Mouse (Mus musculus) right cerebral cortex, postnatal 10 days (tissue): ENCODE results near the gene Tmem28.

Experiments used
- DNase-seq, 2 experiments: peaks; one replicate each; pipeline ENCODE4 v3.0.0; 2021; ENCODE audit warnings: low spot score in 2 of 2

Tmem28 gene

DNA sequence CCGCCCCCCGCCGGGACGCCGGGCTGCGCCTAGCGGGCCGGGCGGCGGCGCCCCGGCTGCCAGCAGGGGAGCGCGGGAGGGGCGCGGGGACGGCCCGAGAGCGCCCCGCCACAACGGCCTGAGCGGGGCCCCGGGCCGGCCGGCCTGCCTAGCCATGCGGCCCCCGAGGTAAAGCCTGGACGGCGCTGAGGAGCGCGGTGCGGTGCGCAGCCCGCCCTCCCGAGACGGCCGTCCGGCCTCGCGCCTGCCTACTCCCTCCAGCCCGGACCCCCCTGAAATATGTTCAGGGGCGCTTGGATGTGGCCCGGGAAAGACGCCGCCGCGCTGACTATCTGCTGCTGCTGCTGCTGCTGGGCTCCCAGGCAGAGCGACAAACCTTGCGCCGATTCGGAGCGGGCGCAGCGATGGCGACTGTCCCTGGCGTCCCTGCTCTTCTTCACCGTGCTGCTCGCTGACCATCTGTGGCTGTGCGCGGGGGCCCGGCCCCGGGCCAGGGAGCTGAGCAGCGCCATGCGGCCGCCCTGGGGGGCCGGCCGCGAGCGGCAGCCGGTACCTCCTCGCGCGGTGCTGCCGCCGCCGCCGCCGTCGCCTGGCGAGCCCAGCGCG lies at the start of gene Tmem28:
Tmem28 (plus strand) TSS at position 232 of the 606 bp plus-strand sequence.
- peak in 1 of 2 experiments; percentile 30 for DNase-seq

DNA sequence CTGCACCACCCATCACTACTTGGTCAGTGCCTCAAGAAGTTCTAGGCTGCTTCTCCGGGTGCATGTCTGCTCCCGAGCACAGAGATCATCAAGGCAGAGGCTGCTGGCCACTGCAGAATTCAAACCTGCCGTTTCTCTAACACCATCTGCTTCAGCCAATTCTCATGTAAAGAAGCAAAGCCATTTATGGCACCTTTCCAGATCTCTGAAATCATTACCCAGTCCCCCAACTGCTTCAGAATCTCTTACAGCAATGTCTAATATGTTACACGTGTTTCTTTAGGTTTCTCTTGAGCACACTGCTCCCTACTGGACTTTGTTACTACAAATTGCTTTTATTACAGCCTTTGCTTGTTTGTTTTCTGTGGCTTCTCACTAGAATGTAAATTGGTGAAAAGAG lies 40.5 kb upstream of the Tmem28 start:
- DNase-seq: peak in 1 of 2 experiments; percentile 22

DNA sequence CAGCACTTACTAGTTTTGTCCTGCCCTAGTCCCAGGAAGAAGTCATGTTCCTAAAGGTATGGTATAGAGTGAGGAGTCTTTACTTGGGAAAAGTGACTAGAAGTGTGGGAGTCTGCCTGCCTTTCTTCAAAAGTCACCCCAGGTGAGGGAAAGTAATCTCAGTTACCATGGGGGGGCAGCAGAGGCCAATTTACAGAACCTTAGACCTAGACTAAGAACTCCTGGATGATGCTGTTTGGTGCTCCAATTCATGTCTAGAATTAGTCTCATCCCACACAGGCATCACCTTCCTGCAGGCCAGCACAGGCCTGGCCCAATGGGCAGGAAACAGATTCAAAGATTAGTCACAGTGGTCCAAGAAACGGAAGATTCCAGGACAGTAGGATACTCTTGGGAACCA lies 12.4 kb upstream of the Tmem28 start:
- peak; percentile 27 to 51 for DNase-seq

DNA sequence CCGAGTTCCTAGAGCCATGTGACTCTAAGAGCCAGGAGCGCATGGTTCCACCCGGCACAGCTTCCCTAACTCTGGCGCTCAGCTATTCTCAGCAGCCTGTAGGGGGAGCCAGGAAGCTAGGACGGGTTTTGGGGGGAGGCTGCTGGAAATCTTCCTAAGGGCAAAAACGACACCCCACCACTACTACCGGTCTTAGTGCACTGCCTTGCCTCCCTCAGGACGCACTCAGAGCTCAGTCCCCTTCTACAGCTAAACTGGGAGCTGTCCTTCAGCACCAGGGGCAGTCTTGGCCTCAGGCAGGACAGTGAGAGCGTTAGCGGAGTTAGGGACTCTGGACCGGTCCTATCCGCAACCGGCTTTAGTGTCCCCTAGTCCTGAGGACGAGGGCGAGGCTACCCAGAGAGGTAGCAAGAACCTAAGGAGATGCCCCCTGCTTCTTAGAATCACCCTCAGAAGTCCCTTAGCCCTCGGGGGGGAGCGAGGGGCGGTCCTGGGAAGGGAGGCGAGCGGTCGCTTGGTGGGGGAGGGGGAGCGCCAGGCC lies 1.4 kb upstream of the Tmem28 start:
- DNase-seq: peak; percentile 54 to 64

DNA sequence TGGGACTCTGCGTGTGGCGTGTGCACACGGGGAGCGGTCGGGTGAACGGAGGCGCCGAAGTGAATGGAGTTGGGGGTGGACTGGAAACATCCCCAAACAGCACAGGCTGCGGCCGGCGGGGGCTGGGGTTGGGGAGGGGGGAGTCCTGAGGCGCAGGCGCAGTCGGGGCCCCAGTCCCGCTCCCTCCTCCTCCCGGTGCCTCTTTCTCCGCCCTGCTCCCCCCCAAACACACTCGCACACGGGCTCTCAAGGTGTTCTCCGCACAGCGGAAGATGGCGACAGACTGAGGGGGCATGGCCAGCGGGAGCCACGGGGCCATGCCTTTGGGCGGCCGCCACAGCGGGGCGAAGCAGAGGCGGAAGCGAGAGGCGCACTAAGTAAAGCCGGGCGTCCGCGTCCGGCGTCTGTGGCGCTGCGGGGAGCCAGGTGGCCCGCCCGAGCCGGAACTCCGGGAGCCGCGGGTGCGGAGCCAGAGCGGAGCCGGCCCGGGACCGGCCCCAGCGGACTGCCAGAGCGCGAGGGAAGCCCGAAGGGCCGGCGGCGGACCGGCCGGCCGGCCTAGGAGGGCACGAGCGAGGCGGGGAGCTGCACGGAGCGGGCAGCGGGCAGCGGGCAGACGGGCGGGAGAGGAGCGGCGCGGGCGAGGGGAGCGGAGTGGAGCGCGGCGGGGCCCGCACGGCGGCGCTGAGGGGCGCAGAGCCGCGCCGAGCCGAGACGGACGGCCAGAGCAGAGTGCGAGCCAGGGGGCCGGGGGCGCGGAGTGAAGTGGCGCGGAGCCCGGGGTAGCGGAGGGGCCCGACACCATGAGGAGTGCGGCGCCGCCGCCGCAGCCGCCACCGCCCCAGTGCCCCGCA lies 658 bp upstream of the Tmem28 start:
- DNase-seq: peak; percentile 63 to 74

DNA sequence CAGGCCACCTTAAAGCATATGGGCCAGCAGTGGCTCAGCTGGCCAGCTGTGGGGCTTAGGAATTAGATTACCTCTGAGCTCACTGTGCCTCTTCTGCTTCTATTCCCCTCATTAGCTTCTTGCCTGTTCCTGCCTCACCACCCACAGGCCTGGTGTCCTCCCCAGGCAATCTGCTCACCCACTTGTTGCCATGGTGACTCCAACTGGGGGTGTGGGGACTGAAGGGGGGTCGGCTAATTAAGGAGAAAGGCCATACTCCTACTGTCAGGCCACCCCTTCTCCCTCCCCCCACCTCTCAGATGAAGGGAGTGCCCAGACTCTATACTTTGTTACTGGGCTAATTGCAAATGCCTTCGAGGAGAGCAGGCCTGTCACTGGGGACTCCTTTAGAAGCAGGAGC lies 21.3 kb downstream of the Tmem28 start:
- peak in 1 of 2 experiments; percentile 23 for DNase-seq

DNA sequence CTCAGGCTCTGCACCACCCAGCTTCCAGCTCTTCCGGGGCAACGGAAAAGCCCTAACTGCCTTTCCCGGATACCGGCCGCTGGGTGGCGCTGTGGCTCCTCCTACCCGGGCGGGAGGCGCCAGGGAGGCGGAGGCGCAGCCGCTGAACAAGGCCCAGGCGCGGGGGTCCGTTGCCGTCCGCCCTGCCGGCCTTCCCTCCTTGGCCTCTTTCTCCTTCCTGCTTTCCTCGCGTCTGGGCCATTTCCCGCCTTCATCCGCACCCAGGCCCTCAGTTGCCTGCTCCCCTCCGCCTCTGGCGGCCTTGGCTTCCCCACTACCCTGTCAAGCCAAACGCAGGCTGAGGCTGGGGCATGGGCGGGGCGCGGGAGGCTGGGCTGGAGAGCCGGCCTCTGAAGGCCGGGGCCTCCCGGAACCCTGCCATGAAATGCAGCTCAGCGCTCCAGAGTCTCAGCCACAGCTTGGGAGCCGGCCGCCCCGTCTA lies 32.5 kb downstream of the Tmem28 start:
- peak; percentile 30 to 47 for DNase-seq

DNA sequence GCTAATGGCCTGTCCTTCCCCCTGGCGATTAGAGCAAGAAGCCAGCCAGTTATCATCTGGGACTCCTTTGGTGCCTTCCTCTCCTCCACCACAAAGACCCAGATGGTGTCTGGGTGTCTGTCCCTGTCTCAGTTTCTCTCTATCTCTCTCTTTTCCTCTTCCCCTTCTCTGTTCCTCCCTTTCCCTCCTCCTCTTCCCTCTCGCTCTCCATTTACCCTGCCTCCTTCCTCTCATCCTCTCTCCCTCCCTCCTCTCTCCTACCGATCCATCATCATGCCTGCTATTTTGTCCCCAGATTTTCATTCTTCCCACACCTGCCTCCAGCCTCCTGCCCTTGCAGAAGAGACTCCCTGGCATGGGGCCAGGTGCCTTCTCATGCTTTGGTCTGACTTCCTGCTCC lies 33.0 kb downstream of the Tmem28 start:
- DNase-seq: no peak

DNA sequence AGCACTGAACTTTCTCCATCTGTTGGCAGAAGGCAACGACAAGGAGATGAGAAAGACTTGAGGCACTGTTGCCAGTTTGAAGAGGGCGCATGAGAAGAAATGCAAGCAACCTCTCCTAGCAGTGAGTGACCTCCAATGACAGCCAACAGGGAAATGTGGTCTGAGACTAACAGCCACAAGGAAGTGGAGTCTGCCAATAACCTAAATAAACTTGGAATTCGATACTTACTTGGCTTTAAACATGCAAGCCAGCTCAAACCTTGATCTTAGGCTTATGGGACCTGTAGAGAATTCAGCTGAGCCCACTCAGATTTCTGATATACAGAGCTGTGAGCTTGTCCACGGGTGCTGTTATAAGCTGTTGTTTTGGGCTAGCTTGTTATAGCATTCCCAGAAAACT lies 51.4 kb downstream of the Tmem28 start:
- DNase-seq: no peak

DNA sequence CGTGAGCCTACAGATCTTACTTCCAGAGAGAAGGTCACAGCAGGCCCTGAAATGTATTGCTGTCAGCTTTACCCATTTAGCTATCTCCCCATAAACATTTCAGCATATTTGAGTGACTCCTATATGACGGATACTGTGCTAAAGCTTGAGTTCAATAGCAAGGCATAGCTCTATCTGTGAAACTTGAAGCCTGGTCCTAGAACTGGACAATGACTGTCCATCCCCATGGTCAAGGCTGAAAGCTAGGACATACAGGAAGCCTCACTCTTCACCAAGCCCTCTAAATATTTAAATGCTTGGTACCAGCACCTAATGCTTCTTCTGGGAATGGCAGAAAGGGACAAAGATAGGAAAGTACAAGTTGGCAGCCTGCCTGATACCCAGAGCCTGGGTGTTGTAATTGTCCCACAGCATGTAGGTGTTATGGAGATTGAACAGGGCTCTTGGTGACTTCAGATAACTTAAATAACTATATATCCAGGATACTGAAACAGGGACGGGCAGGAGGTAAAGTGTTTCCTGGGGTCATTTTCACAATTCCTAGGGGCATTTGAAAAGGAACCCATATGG lies 51.9 kb downstream of the Tmem28 start:
- no peak for DNase-seq

DNA sequence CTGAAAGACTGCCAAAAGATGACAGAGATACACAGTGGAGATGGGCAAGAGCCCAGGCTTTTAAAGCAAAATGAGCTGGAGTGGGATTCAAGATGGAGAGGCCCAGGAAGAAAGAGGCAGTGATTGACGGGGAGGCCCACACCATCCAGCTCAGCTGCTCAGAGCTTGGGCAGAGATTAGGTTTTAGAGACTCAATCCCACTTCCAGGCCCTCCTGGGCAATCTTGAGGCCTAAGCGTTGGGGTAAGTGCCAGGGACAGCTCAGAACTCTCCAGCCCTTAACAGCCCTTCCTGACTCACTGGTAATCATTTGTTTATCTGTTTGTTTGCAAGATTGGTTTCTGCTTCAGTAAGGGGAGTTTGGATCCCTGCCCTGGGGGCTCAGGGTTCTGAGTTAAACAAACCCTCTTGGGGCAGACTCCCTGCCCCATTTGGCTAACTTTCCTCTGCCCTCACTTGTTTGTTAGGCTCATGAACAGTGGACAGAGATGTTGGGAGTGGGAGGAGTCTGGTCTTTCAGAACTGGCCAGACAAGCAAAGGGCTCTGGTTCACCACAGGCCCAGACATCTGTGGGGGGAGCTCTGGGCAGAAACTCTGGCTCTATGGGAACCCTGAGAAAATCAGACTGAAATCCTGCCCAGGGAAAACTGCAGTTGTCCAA lies 52.6 kb downstream of the Tmem28 start:
- DNase-seq: peak; percentile 25 to 30

DNA sequence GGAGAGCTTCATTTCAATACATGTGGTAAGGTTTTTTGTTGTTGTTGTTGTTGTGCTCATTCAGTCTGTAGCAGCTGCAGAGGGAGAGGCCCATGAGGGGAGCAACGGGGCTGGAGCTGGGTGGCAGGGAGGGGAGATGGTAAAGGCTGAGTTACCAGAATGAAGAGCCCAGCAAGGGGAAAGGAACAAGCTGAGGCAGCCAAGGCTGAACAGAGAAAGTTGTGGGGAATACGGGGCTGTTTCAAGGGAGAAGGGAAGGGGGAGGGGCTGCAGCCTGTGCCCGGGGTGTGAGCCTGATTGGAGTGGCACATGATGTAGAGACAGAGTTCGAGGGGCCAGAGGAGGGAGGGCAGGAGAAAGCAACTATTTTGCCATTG lies 53.1 kb downstream of the Tmem28 start:
- no peak for DNase-seq

DNA sequence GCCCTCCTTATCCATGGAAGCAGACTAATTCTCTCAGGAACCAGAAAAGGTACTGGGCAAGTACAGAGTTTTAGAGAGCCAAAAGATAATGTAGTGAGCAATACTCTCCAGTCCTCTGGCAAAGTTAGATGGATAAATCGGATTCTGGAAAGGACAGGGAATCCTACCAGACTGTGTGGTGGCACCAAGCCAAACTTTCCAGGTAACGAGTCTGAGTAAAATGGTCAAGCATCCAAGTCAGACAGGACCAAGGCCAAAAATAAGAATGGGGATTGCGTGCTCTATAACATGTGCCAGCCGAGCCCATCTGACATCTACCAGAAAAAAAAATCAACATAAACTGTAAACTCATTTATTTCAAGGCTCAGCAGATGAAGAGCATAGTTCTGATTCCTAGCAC lies 56.0 kb downstream of the Tmem28 start:
- peak in 1 of 2 experiments; percentile 17 for DNase-seq

DNA sequence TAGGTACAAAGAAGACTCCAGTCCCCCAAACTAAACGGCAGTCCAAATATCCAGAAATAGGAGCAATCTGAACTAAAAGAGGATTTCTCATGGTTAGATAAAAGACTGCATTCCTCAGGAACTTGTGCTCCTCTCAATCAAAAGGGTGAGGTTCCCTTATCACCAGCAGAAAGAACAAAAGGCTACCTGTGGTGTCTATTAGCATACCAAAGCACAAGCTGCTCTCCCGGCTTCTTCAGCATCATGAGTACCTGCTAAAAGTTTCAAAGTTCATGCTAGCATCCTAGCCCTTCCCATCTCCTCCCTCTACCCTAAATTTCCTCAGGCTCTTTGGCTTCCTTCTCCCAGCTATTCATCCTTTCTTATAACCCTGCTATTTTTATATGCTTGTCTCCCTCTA lies 62.6 kb downstream of the Tmem28 start:
- DNase-seq: no peak
